Mouse (Mus musculus) lung, postnatal 36 days (tissue): ENCODE measurements around the gene Arsk.

Experiments used
- DNase-seq: peaks from one replicate; pipeline ENCODE4 v3.0.0; 2022; ENCODE audit warnings: mixed read lengths

Gene Arsk

DNA sequence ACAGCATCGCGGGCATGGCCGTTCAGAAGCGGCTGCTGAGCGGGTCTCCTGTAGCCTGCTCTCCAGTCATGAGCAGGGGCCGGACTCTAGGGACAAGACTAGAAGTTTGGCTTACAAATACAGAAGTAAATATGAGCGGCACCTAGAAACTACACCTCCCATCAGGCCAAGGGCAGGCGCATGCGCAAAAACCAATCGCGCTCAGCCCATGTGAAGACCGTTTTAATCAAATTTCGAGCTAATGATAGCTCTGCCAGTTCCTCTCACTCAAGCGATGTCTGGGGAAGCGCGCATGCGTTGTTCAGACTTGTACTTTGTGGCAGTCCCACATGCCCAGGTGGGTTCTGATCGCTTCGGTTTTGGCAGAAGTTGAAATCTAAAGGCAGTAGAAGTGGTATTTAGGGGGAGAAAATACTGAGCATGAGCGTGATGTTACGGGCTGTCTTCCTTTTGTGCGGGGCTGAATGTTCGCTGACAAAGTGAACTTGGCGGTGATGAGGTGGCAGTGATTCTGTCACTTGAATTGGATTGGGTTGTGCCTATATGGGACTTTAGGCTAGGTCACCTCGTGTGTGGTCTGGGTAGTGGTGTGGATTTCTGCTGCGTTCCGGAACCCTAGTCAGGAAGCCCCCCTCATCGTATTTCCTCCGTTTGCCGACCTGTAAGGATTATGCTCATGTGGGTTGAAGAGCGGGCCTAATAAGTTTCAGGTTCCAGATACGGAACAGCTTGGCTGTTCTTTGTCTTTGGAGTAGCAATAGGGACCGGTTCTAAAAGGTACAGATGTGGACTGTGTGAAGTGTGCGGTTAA, at the start of gene Arsk, which contains the start of gene Ttc37:
Arsk (minus strand) TSS at position 168 of the 811 bp plus-strand sequence.
Ttc37 (plus strand) TSS at position 242 of the 811 bp plus-strand sequence.
- peak; percentile 95 for DNase-seq

DNA sequence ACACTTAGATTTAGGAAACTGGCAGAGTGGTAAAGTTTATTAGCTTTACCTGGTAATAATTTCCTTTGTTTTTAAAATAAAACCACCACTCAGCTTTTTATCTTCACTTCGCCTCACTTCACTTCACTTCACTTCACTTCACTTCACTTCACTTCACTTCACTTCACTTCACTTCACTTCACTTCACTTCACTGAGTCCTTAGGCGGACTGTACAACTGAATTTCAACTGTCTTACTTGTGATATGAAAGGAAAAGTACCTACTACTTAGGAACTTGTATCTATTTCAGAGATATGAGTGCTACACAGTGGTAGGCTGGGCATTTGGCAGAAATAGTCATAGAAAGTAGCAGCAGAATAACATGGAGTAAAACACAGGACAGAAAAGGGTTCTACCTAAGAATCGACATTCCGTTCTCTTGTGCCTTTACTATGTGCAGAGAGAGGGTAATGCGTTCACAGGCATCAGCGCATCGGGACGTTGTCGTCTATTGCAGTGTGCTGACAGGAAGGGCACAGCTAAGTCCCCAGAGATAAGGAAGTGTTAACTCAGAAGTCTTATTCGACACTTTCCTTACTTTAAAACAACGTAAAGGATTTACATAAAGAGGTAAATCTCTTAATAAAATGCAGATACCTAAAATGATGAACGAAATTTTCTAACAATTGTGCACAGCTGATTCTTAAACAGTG, 42.8 kb upstream of the Arsk start:
- DNase-seq = peak; percentile 41

DNA sequence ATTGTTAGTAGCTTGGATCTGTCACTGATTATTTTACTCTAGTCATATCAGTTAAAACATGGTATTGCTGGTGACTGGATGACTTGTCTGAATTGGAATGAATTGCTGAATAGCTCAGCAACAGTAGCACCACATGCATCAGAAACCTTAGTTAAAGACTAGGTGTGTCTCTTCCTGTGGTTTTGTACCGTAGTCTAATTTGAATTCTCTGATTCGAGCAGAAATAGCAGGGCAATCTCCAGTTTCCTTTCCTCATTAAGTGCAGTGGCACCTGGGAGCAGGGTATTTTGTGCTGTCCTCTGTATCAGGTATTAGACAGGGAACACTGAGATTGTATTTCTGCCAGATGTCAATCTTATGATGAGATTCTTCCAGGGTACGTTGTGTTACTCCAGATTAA, 40.4 kb upstream of the Arsk start:
- DNase-seq = no peak

DNA sequence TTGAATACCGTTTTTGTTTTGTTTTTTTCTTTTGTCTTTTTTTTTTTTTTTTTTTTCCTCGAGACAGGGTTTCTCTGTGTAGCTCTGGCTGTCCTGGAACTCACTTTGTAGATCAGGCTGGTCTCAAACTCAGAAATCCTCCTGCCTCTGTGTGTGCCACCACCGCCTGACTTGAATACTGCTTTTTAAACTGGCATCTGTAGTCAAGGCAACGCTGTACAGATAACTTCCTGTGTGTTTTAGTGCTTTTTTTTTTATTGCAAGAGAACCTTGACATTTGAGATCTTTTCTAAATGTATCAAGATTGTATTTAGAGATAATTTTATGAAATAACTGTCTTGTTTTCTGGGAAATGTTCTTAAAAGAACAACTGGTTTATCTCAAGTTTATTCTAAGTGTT, 34.0 kb upstream of the Arsk start:
- DNase-seq = no peak

DNA sequence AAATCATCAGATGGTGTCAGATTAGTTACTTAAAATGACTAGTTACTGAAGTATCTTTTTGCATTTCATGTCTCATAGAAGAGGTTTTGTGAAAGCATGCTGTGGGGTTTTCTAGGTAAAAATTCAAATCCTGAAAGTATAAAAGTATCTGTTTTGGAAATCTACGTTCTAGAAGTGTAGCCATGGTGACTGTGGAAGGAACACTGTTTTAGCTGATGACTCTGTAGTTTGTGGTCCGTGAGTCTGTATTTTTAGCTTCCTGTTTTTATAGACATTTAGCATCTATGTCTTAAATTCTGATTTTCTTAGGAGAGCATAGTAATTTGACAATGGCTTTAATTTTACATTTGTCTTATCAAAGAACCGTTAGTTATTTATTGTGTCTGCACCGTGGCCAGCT, 30.3 kb upstream of the Arsk start:
- DNase-seq = no peak

DNA sequence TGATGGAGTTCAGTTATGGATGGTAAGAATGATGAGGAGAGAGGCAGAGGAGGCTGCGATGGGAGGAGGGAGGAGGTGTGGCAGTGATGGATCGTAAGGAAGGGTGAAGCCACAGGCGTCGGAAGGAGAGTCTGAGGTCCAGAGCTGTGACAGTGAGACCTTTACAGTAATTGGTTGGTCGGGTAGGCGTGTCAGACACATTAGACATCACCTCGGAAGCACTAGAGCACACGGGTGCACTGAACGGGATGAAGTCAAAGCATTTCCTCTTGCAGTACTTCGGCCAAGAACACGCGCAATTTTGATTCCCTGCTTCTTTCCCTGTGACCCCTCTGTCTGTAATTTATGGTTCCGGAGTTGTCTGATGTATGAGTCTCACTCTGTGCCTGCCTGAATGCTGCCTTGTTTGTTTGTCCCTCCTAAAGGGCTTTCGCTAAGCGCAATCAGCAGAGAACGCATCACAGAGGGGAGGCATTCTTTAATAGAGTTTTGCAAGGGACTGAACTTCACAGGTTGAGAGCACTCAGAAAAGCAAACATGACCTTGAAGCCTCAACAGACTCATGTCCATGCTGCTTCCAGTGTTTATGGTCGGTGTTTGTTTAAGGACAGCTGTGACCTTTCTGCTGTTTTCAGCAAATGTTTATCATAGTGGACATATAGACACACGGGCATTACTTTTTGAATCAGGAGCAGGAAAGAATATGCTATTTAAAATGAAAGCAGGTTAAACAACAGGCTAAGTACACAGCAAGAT, 10.8 kb upstream of the Arsk start:
- no peak for DNase-seq

DNA sequence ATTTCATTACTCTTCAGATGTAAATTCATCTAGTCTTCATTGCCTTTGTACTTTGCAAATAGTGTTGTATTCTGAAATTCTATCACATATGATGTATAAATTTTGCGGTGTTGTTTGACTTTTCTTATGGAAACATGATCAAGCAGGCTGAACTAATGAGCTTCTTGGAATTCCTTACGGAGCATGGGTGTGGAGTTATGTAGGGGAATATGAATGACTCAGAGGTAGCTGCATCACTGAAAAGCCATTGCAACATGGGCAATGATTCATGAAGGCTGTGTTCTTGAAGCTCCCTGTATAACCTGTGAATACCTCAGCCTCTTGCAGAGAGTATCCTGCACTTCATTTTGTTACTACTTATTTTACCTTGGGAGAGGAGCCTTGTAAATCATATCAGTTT, 3.5 kb upstream of the Arsk start:
- DNase-seq = no peak

DNA sequence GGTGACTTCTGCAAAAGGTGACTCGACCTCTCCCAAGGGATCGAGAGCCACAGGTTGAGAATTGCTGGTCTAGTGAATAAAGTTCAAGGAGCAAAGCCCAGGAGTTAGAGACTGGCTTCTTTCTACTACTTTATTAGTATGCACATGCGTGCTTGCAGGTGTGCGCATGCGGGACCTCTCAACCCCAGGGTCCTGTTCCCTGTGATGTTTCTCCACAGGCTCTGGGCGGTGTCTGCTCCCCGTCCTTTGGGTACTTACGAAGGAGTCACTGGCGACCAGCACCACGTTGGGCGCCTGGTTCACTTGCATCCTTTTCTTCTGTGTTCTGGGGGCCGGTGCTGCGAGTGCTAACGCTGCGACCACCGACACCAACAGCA, 356 bp downstream of the Arsk start:
- peak; percentile 59 for DNase-seq

DNA sequence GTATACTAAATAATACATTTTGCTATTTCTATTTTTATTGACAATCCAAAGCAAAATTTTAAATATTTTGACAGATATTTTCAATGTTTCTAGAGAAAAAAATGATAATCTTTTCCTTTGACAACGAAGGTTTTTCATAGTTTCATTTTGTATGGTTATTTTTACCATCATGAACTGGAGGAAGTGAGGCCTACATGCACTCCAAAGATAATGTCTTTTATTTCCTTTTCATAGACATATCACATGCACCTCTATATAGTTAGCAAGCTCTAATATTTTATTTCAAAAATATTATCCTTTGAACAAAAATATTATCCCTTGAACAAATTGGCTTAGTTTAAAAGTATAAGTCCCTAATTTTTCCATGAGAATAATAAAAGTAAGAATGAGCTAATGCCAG, 24.1 kb downstream of the Arsk start:
- no peak for DNase-seq

DNA sequence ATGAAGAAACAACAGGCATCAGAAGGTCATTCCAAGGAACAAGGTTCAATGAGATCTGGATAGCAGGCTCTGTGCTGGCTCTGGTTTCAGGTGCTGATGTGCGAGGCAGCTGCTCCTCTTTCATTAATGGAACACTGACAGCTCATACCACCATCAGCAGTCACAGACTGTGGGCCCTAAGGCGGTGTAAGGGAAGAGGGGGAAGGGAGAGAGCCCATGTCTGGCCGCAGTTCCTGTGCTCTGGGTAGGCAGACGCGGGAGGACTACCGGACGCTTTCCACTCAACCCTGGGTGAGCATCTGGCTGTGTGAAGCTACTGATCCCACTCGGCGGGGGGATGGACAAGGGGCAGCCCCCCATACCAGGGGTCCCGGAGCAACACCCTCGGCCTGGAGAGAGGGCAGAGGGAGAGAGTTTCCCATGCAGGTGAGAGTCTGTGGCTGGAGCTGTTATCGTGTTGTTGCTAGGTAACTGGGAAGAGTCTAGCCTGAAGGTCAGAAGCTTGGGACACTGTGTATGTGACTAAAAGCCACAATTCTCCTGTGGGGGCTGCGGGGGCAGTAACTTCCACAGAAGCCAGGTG, 34.0 kb downstream of the Arsk start:
- no peak for DNase-seq

DNA sequence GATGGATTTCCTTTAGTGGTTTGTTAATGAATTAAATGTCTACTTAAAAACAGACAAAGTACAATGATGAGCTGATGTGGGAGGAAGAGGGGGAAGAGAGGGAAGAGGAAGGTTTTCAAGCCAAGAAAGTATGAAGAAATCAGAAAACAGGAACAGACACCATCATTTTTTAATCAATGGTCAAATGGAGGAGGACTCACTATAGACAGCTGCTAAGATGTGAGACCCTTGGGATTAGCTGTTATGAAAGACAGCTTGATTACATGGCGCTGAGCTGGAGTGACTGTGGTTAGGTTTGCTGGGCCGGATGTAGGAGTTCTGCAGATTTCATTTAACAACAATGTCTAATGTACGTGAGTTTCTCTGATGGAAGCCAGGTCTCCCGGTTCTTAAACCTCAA, 34.9 kb downstream of the Arsk start:
- DNase-seq = no peak

DNA sequence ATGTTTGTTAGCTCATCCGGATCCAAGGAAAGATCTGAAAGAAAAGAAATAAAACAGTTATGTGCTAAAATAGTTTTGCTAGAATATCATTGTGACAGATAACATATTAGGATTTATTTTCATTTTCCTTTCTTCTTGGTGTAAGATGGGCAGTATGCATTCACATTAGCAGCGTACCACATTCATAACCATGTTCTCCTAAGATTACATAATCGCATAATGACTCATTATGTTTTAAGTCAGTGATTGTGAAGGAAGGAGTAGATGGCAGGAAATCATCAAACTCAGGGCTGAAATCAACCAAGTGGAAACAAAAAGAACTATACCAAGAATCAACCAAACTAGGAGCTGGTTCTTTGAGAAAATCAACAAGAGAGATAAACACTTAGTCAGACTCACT, 35.9 kb downstream of the Arsk start:
- no peak for DNase-seq

DNA sequence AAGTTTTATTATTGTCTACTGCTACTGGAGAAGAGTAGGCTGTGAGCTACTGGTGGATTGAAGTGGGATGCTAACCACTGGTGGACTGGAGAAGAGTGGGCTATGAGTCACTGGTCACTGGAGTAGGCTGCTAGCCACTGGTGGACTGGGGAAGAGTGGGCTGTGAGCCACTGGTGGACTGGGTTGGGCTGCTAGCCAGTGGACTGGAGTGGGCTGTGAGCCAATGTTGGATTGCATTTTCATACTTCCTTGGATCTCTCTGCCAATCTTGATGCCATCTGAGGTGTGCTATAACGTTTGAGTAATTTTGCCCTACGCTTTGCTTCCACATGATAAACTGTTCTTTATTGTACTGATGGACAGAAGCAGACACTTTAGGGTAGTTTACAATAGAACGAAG, 36.3 kb downstream of the Arsk start:
- no peak for DNase-seq

DNA sequence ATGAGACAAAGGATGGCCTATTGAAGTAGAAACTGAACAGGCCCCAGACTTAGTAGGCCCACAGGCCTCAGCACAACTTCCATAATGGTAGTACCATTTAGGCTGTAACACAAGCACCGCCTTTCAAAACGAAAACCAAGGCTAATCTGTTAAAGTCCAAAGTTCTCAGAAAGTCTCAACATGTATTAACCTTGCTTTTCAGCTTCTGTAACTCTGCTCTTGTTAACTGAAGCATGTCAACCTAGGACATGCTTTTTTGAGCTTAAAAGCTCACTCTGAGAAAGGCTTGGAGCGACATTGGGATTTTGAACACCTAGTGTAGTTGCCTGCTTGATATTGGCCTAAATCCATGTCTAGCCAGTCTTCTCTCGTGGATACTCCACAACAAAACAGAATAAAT, 38.9 kb downstream of the Arsk start:
- DNase-seq = no peak

DNA sequence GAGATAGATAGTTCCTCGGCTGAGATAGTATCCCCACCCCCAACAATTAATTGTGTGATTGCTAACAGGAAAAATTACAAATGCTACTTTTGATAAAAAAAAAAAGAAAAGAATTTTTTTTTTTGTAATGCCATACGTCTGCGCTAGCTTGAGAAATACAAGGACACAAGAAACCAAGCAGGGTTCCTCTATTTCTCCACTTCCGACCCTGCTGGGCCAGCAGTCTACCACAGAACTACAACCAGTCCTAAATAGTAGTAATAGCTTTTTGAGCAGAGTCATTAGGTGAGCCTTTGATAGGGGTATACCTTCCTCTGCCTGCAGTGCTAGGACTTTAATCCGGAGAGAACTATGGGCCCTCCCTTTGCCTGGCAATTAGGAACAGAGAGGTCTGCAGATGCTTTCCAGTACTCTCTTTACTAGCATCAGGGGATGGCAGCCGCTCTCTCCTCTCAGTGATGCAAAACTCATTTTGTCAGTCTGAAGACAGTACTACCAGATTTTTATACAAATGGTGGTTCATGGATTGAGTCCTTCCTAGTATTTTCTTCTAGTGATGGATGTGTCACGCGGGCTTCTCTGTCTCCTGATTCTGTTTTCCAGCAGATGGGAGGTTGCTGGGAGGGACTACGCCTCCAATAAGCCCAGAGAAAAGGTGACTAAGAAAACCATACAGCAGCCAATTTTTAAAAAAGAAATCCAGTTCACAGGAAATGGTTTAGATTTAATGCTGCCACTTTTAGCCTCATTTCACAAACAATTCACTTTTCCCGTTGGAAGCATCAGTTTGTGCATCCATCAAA, 41.0 kb downstream of the Arsk start:
- DNase-seq = no peak

DNA sequence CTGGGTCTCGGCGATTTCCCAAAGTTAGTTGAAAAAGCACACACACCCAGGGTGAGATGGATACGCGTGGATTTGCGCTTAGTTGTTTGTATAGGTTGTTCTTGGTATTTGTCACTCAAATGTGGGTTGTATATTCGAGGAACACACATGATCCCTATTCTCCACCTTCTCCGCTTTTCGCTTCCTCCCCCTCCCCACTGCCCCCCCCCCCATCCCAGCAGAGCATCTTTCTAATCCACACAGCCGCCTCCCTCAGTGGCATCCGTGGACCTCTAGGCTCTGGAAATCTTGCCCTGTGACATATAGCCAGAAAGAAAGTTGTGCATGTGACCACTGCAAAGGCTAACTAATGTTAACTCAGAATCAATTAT, 41.6 kb downstream of the Arsk start, which contains the start of gene Gpr150:
Gpr150 (minus strand) TSS at position 101 of the 371 bp plus-strand sequence.
- DNase-seq = no peak

DNA sequence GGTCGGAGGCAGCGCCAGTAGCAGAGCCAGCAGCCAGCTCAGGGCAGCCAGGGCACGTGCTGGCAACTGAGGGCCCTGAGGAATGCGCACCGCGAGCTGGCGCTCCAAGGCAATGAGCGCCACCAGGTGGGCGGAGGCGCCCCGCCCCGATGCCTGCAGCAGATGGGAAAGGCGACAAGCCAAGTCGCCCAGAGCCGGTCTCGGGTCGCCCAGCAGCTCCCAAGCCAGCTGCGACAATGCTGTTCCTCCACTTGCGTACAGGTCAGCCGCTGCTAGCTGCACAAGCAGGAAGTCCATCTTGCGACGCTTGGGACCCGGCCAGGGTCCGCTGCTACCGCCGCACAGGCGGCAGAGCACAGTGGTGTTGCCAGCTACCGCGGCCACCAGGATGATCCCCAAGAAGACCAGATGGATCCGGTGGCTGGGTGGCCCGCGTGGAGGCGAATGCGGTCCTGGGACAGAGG, 42.2 kb downstream of the Arsk start:
- DNase-seq = peak; percentile 67

DNA sequence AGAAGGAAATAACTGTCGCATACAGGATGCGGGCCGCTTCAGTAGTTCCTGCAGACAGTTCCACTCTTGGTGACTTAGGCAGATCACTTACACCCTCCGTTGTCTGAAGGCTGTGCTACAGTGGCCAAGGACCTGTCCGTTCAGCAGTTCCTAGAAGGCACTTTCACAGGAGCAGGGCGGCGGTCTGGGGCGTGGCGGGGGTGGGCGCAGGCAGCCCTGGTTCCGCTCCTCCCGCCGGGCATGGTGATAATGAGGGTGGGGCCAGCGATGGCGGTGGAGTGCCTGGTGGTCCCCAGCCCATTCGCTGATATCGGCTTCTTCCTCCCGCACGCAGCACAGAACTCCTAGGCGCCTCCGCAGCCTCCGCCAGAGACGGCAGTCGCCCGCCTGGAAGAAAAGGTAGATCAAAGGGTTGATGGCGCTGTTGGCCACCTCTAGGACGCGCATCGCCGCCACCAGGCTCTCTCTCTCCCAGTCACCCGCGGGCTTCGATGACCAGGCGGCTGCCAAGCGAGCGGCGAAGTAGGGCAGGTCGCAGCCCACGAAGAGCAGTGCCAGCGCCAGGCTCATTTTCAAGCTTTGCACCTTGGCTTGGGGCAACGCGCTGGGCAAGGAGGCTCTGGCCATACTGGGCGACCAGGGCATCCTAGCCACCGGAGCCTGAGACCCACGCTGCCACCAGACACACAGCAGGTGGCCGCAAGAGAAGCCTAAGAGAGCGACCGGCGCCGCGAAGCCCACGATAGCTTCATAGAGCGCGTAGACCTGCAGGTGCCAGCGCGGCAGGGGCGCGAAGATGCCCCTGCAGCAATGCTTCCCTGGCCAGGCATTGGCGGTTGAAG, 42.8 kb downstream of the Arsk start:
- DNase-seq = peak; percentile 14

DNA sequence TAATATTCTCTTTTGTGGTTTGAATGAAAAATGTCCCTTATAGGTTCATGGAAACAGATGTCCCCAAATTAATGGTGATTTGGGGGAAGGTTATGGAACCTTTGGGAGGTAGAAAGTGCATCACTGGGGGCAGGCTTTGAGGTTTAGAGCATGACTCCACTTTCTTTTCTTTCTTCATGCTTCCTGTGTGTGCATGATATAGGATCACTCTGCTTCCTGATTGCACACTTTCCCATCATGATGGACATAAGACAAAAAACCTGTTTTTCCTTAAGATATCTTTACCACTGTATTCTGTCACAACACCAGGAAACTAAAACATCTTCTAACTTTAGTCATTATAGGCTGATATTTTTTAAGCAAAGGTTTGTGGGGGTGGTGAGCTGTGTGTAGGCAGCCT, 53.5 kb downstream of the Arsk start:
- DNase-seq = no peak

DNA sequence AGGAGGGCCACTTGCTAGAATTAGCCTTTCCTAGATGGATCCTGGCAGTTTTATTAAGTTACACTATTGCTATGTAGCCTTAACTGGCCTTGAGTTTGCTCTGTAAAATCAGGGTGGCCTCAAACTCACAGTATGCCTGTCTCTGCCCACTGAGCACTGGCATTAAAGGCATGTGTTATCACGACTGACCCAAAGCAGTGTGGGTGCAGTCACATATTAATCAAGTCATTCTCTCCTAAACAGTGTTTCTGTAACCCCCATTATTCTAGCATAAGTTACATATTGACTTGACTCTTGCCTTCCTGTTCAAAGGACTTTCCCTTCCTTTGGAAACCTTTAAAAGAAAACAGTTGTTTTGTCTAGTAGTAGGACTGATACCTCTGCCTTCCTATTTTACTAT, 56.0 kb downstream of the Arsk start:
- DNase-seq = no peak

DNA sequence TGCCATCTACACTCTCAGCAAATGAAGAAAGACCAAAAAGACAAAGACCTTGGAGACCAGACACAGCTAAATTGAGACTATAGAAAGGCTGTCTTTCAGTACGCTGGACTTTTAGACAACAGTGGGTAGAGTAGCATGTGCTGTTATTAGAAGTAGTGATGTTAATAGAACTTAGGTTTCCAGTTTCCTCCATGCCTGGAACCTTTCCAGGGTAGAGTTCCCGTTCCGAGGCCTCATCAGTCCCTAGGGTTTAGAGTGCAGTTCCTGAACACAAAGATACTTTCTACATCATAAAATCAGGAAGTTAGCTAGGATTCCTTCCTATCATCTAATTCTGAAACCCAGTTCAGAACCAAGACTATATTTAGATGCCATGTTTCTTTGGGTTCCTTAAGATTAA, 73.9 kb downstream of the Arsk start:
- DNase-seq = no peak
